Comparison of ENCODE assay signal across 20 mouse cellular contexts in the genomic region with DNA sequence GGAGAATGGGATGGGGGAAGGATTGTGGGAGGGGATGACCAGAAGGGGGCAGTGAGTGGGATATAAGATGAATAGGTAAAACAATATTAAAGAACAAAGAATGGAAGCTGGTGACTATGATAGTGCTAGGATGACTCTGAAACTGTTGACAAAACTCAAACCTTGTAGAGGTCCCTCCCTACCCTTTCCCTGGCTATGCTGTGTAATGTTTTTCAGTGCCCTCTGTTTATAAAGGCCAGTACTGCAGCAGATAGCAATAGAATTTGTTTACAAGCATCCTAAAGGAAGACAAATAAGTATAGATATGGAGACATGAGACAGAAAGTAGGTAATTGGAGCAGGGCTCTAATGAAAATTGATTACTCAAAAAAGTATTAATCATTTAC.
DNase-seq lines count a peak whose midpoint lies in the region; ATAC-seq and TF ChIP-seq lines count a peak whose summit lies in the region.
"Had no signal": no experiment of that assay in that cellular context is flagged by ENCODE, and none has a peak within 500 bp of the region (broad histone marks: within the 10 kb centered on the region; RNA-seq: fewer than 3 reads in every experiment).

No protein-coding gene starts in this region.

- TF ChIP-seq RAD21 in MEL (IDR thresholded peaks at IDR 0.05; ENCODE audit: low read depth, low read length), result no peak; the same call in 1 of the 2 replicates

- no peak for DNase-seq in layer of hippocampus, adult 2 months (ENCODE audit: low spot score in 2 of 2)
- DNase-seq in layer of hippocampus, adult 8-10 months (ENCODE audit: low spot score in 2 of 2), result no peak
- DNase-seq in MEL (ENCODE audit: low read depth, low spot score), result peak; percentile 44
- DNase-seq in hindbrain, embryonic 11.5 days (ENCODE audit: low spot score), result no peak
- DNase-seq in gastrocnemius, adult 2 months, result no peak
- DNase-seq: cerebellum, adult 11-12 months; heart, adult 18-20 months; heart, postnatal 14 days; kidney, adult 9 months; thymus, postnatal 36 days had no signal

- TF ChIP-seq POLR2A in MEL (IDR thresholded peaks at IDR 0.05; ENCODE audit: control insufficient read depth in 1 of 2, insufficient read depth in 1 of 2, low read depth in 1 of 2, low read length in 2 of 2, poor library complexity in 1 of 2), result no peak

- peaks cover 7 to 14% of the 10 kb centered on the region in 2 experiments for H3K4me1 ChIP-seq in MEL (ENCODE audit: control insufficient read depth in 1 of 2, insufficient read depth in 2 of 2, low read length in 2 of 2)
- no peaks in the 10 kb centered on the region for H3K4me1 ChIP-seq in hindbrain, embryonic 11.5 days (replicated peaks; ENCODE audit: control insufficient read depth, insufficient read depth, low read length)
- H3K4me1 ChIP-seq: embryonic facial prominence, embryonic 13.5 days; forebrain, embryonic 15.5 days; limb, embryonic 10.5 days; lung, embryonic 15.5 days had no signal

- H3K4me2 ChIP-seq in hindbrain, embryonic 11.5 days (replicated peaks; ENCODE audit: low read depth, low read length), result no peak overlapping the region
- H3K4me2 ChIP-seq: embryonic facial prominence, embryonic 13.5 days; forebrain, embryonic 15.5 days; lung, embryonic 15.5 days; midbrain, embryonic 11.5 days had no signal

- intact Hi-C loops in gastrocnemius, adult 2 months (cut with DNase I), result no loop called here

- H3K79me2 ChIP-seq in MEL (ENCODE audit: control insufficient read depth, insufficient read depth, low read length, poor library complexity), result peaks cover 9% of the 10 kb centered on the region

- peak; percentile 74 for ATAC-seq in erythroblast, adult 5-6 weeks (replicated peaks; ENCODE audit: low FRiP score, poor library complexity, severe bottlenecking)
- peak; percentile 40 for ATAC-seq in megakaryocyte progenitor cell, adult 5-6 weeks (replicated peaks; ENCODE audit: poor library complexity)
- ATAC-seq in hindbrain, embryonic 11.5 days (ENCODE audit: low FRiP score), result no peak
- ATAC-seq: activated CD4-positive, CD25-positive, alpha-beta regulatory T cell, adult 4 months; forebrain, embryonic 15.5 days; hindbrain, embryonic 16.5 days had no signal

- H3K9me3 ChIP-seq in MEL (replicated peaks; ENCODE audit: insufficient read depth, low read length), result no peaks in the 10 kb centered on the region
- no peaks in the 10 kb centered on the region for H3K9me3 ChIP-seq in hindbrain, embryonic 11.5 days (ENCODE audit: control insufficient read depth, low read length)
- H3K9me3 ChIP-seq: embryonic facial prominence, embryonic 13.5 days; forebrain, embryonic 15.5 days; G1E; limb, embryonic 10.5 days; lung, embryonic 15.5 days had no signal

- no peak overlapping the region for H3K4me3 ChIP-seq in layer of hippocampus, adult 2 months
- H3K4me3 ChIP-seq in MEL (ENCODE audit: control insufficient read depth in 1 of 2, insufficient read depth in 1 of 2, low read depth in 2 of 2, low read length in 2 of 2), result no peak overlapping the region
- H3K4me3 ChIP-seq in hindbrain, embryonic 11.5 days (ENCODE audit: low read depth, low read length), result no peak overlapping the region
- H3K4me3 ChIP-seq in gastrocnemius, adult 2 months, result no peak overlapping the region
- H3K4me3 ChIP-seq: embryonic facial prominence, embryonic 13.5 days; forebrain, embryonic 15.5 days; limb, embryonic 10.5 days; lung, embryonic 15.5 days had no signal

- no peak overlapping the region for H3K9ac ChIP-seq in MEL (ENCODE audit: control insufficient read depth, low read depth, low read length, poor library complexity, severe bottlenecking)
- H3K9ac ChIP-seq in hindbrain, embryonic 11.5 days (ENCODE audit: low read depth, low read length), result no peak overlapping the region
- H3K9ac ChIP-seq: embryonic facial prominence, embryonic 13.5 days; forebrain, embryonic 15.5 days; lung, embryonic 15.5 days had no signal

- H3K27ac ChIP-seq in layer of hippocampus, adult 2 months, result no peak overlapping the region
- no peak overlapping the region for H3K27ac ChIP-seq in MEL (ENCODE audit: control insufficient read depth, low read depth, low read length)
- H3K27ac ChIP-seq in hindbrain, embryonic 11.5 days (ENCODE audit: low read depth, low read length), result no peak overlapping the region
- no peak overlapping the region for H3K27ac ChIP-seq in gastrocnemius, adult 2 months
- H3K27ac ChIP-seq: embryonic facial prominence, embryonic 13.5 days; forebrain, embryonic 15.5 days; limb, embryonic 10.5 days; lung, embryonic 15.5 days had no signal

- no peaks in the 10 kb centered on the region for H3K27me3 ChIP-seq in MEL (ENCODE audit: control insufficient read depth in 1 of 2, insufficient read depth in 2 of 2, low read length in 2 of 2)
- no peaks in the 10 kb centered on the region for H3K27me3 ChIP-seq in hindbrain, embryonic 11.5 days (ENCODE audit: control insufficient read depth, insufficient read depth, low read length)
- H3K27me3 ChIP-seq: embryonic facial prominence, embryonic 13.5 days; forebrain, embryonic 15.5 days; lung, embryonic 15.5 days had no signal

- H3K36me3 ChIP-seq in MEL (ENCODE audit: control insufficient read depth in 1 of 2, insufficient read depth in 2 of 2, low read length in 2 of 2), result peaks cover 0 to 20% of the 10 kb centered on the region in 2 experiments; a peak in 3 of 4 replicates
- H3K36me3 ChIP-seq in hindbrain, embryonic 11.5 days (ENCODE audit: control insufficient read depth, insufficient read depth, low read length), result no peaks in the 10 kb centered on the region
- H3K36me3 ChIP-seq: lung, embryonic 15.5 days had no signal

- peak; percentile 40 for TF ChIP-seq CTCF in layer of hippocampus, adult 2 months (conservative IDR thresholded peaks at IDR 0.05)
- TF ChIP-seq CTCF in MEL (IDR thresholded peaks at IDR 0.05 in 2 of 3, conservative IDR thresholded peaks at IDR 0.05 in 1 of 3; ENCODE audit: control insufficient read depth in 1 of 3, insufficient read depth in 1 of 3, low read depth in 2 of 3, low read length in 3 of 3, poor library complexity in 1 of 3, severe bottlenecking in 1 of 3), result peak in 1 of 3 experiments; percentile 10; a peak in 1 of 6 replicates
- TF ChIP-seq CTCF in gastrocnemius, adult 2 months (IDR thresholded peaks at IDR 0.05), result no peak

- TF ChIP-seq EP300 in MEL (IDR thresholded peaks at IDR 0.05; ENCODE audit: low read depth in 1 of 2, low read length in 2 of 2), result no peak; a peak in 1 of 4 replicates

TF ChIP-seq in MEL, 35 proteins besides CTCF, POLR2A, EP300 and RAD21:
- TF ChIP-seq MEF2A (IDR thresholded peaks at IDR 0.05; ENCODE audit: extremely low read depth, insufficient replicate concordance, low read depth, low read length, poor library complexity, severe bottlenecking) (no peak), JUND (IDR thresholded peaks at IDR 0.05; ENCODE audit: low read depth, low read length) (no peak), ELF1 (IDR thresholded peaks at IDR 0.05; ENCODE audit: low read depth, low read length) (no peak), RCOR1 (IDR thresholded peaks at IDR 0.05; ENCODE audit: low read depth, low read length) (no peak), MAFK (IDR thresholded peaks at IDR 0.05; ENCODE audit: borderline replicate concordance, low read depth, low read length) (no peak)
